Mouse (Mus musculus): Measurements from ENCODE around the gene Dnah7a. TPM values are rescaled to one million over a fixed set of nuclear protein-coding genes. Genes with fewer than 3 reads are reported as not detected.
"Not testable (repeated sequence)": the region's sequence is repeated elsewhere in the genome, so short reads cannot be mapped to it uniquely, and the experiment has no call there.

Dnah7a gene
- polyA plus RNA-seq, 1 experiment from 2014 or later, result 8.5 TPM

GRCm38 (mm10) chr1:53439173-53439572 lies 267.4 kb downstream of the Dnah7a start:
- DNase-seq (ENCODE audit: low spot score); H3K4me1 ChIP-seq; H3K4me3 ChIP-seq; H3K27ac ChIP-seq (replicated peaks); H3K36me3 ChIP-seq; H3K27me3 ChIP-seq (ENCODE audit: low read depth, poor library complexity, severe bottlenecking); H3K9me3 ChIP-seq (replicated peaks): not testable (repeated sequence)
- WGBS, result 94% methylated on average over 3 of the region's 3 CpGs

- not testable (repeated sequence) for DNase-seq (ENCODE audit: low spot score); H3K27me3 ChIP-seq (ENCODE audit: low read depth, poor library complexity, severe bottlenecking); H3K9me3 ChIP-seq (replicated peaks); H3K4me1 ChIP-seq; H3K27ac ChIP-seq (replicated peaks); H3K36me3 ChIP-seq; H3K4me3 ChIP-seq
- 88% methylated on average over 2 of the region's 2 CpGs for WGBS
Measured at GRCm38 (mm10) chr1:53432433-53432832, 274.2 kb downstream of the Dnah7a start.

GRCm38 (mm10) chr1:53405803-53406325 lies 300.7 kb downstream of the Dnah7a start:
- no peaks in the 10 kb centered on the region for H3K4me1 ChIP-seq
- no peak overlapping the region for H3K4me3 ChIP-seq
- H3K9me3 ChIP-seq (replicated peaks), result no peaks in the 10 kb centered on the region
- no peaks in the 10 kb centered on the region for H3K27me3 ChIP-seq (ENCODE audit: low read depth, poor library complexity, severe bottlenecking)
- WGBS, result 76% methylated on average over 3 of the region's 3 CpGs
- DNase-seq (ENCODE audit: low spot score), result no peak
- H3K36me3 ChIP-seq, result no peaks in the 10 kb centered on the region
- H3K27ac ChIP-seq (replicated peaks), result no peak overlapping the region

- H3K4me1 ChIP-seq; H3K4me3 ChIP-seq; H3K36me3 ChIP-seq; DNase-seq (ENCODE audit: low spot score); H3K27me3 ChIP-seq (ENCODE audit: low read depth, poor library complexity, severe bottlenecking); H3K27ac ChIP-seq (replicated peaks); H3K9me3 ChIP-seq (replicated peaks): not testable (repeated sequence)
- 34% methylated on average over 21 of the region's 21 CpGs for WGBS
Measured at GRCm38 (mm10) chr1:53393936-53394760, 312.4 kb downstream of the Dnah7a start.

- no peak for DNase-seq (ENCODE audit: low spot score)
- H3K27me3 ChIP-seq (ENCODE audit: low read depth, poor library complexity, severe bottlenecking), result no peaks in the 10 kb centered on the region
- H3K9me3 ChIP-seq (replicated peaks), result peaks cover 13% of the 10 kb centered on the region
- 93% methylated on average over 11 of the region's 14 CpGs for WGBS
- peaks cover 1% of the 10 kb centered on the region for H3K4me1 ChIP-seq
- no peak overlapping the region for H3K27ac ChIP-seq (replicated peaks)
- H3K4me3 ChIP-seq, result no peak overlapping the region
- no peaks in the 10 kb centered on the region for H3K36me3 ChIP-seq
Measured at GRCm38 (mm10) chr1:53388762-53389161, 317.8 kb downstream of the Dnah7a start.

GRCm38 (mm10) chr1:53384085-53384688 lies 322.4 kb downstream of the Dnah7a start:
- 87% methylated on average over 6 of the region's 6 CpGs for WGBS
- Histone ChIP-seq H3K27ac (replicated peaks) (no peak overlapping the region), H3K4me1 (no peaks in the 10 kb centered on the region), H3K27me3 (ENCODE audit: low read depth, poor library complexity, severe bottlenecking) (no peaks in the 10 kb centered on the region), H3K4me3 (no peak overlapping the region), H3K36me3 (no peaks in the 10 kb centered on the region), H3K9me3 (replicated peaks) (peaks cover 4% of the 10 kb centered on the region)
- DNase-seq (ENCODE audit: low spot score), result no peak

- WGBS, result 67% methylated on average over 3 of the region's 3 CpGs
- H3K27me3 ChIP-seq (ENCODE audit: low read depth, poor library complexity, severe bottlenecking), result no peaks in the 10 kb centered on the region
- no peak overlapping the region for H3K27ac ChIP-seq (replicated peaks)
- H3K4me1 ChIP-seq, result peaks cover 6% of the 10 kb centered on the region
- no peak overlapping the region for H3K4me3 ChIP-seq
- no peaks in the 10 kb centered on the region for H3K36me3 ChIP-seq
- no peak for DNase-seq (ENCODE audit: low spot score)
- H3K9me3 ChIP-seq (replicated peaks), result no peaks in the 10 kb centered on the region
Measured at GRCm38 (mm10) chr1:53377731-53378130, 328.9 kb downstream of the Dnah7a start.

GRCm38 (mm10) chr1:53375965-53376364 lies 330.6 kb downstream of the Dnah7a start:
- not testable (repeated sequence) for H3K27me3 ChIP-seq (ENCODE audit: low read depth, poor library complexity, severe bottlenecking); H3K9me3 ChIP-seq (replicated peaks); H3K4me1 ChIP-seq; H3K27ac ChIP-seq (replicated peaks); H3K4me3 ChIP-seq; H3K36me3 ChIP-seq; DNase-seq (ENCODE audit: low spot score)
- 94% methylated on average over 2 of the region's 2 CpGs for WGBS

GRCm38 (mm10) chr1:53358988-53359387 lies 347.6 kb downstream of the Dnah7a start:
- Histone ChIP-seq H3K36me3 (no peaks in the 10 kb centered on the region), H3K4me1 (no peaks in the 10 kb centered on the region), H3K4me3 (no peak overlapping the region), H3K27ac (replicated peaks) (no peak overlapping the region), H3K27me3 (ENCODE audit: low read depth, poor library complexity, severe bottlenecking) (no peaks in the 10 kb centered on the region), H3K9me3 (replicated peaks) (peaks cover 4% of the 10 kb centered on the region; the same call in 1 of the 2 replicates)
- DNase-seq (ENCODE audit: low spot score), result no peak

- H3K9me3 ChIP-seq (replicated peaks), result peaks cover 10% of the 10 kb centered on the region; the same call in 1 of the 2 replicates
Measured at GRCm38 (mm10) chr1:53352327-53353261, 354.0 kb downstream of the Dnah7a start, which contains the start of the genes Asdurf, Gm28551 and Asnsd1. Gene Asdurf (minus strand): TSS chr1:53352619. Gene Gm28551 (minus strand): TSS chr1:53352667. Gene Asnsd1 (minus strand): TSS chr1:53352752.

More at GRCm38 (mm10) chr1:53352327-53353261, 354.0 kb downstream of the Dnah7a start, which contains the start of the genes Asdurf, Gm28551 and Asnsd1:
- Histone ChIP-seq H3K36me3 (peaks cover 26% of the 10 kb centered on the region), H3K4me1 (peaks cover 9% of the 10 kb centered on the region), H3K27me3 (ENCODE audit: low read depth, poor library complexity, severe bottlenecking) (no peaks in the 10 kb centered on the region), H3K4me3 (peak within 1 kb of the TSS; percentile 94), H3K27ac (replicated peaks) (peak within 1 kb of the TSS; percentile 95)
- under 1% methylated on average over 44 of the region's 44 CpGs for WGBS
- DNase-seq (ENCODE audit: low spot score), result peak; percentile 96
